Mouse (Mus musculus) intestine, embryonic 15.5 days (tissue): ENCODE data around the gene Kank4. TPM values are rescaled to one million over a fixed set of nuclear protein-coding genes. Genes with fewer than 3 reads are reported as not detected.

ENCODE experiments used
- ATAC-seq: fragments of 200-750 bp; cut with Nextera tagmentation; 2 replicates; pipeline ENCODE4 v1.8.0; 2017; ENCODE audit warnings: moderate TSS enrichment, moderate library complexity
- H3K27ac ChIP-seq: fragments of 300-500 bp; sonication (generic); 2 replicates; pipeline ENCODE4 v1.5.1; 2015; ENCODE audit warnings: mild to moderate bottlenecking, inconsistent platforms
- H3K27me3 ChIP-seq: fragments of 300-500 bp; sonication (generic); replicated peaks from 2 replicates; pipeline ENCODE4 v1.6.1; 2015; ENCODE audit warnings: inconsistent platforms
- H3K36me3 ChIP-seq: fragments of 300-500 bp; sonication (generic); 2 replicates; pipeline ENCODE4 v1.6.1; 2015; ENCODE audit warnings: inconsistent platforms
- H3K4me1 ChIP-seq: fragments of 300-500 bp; sonication (generic); replicated peaks from 2 replicates; pipeline ENCODE4 v1.6.1; 2015; ENCODE audit warnings: inconsistent platforms
- H3K4me2 ChIP-seq: fragments of 300-500 bp; sonication (generic); replicated peaks from 2 replicates; pipeline ENCODE4 v1.6.1; 2015; ENCODE audit warnings: mild to moderate bottlenecking, inconsistent platforms
- H3K4me3 ChIP-seq: fragments of 300-500 bp; sonication (generic); replicated peaks from 2 replicates; pipeline ENCODE4 v1.5.1; 2015; ENCODE audit warnings: inconsistent platforms
- H3K9ac ChIP-seq: fragments of 300-500 bp; sonication (generic); 2 replicates; pipeline ENCODE4 v1.6.1; 2015; ENCODE audit warnings: inconsistent platforms
- H3K9me3 ChIP-seq: fragments of 300-500 bp; sonication (generic); 2 replicates; pipeline ENCODE4 v1.6.1; 2016; ENCODE audit warnings: inconsistent platforms
- WGBS: fragments of 180-500 bp; shearing (Covaris S2); methylation state at CpG from one replicate; pipeline ENCODE4 v1.1.7; 2015; 5-methylcytosine and 5-hydroxymethylcytosine counted together
- polyA plus RNA-seq: library from polyadenylated mRNA; unstranded; fragments of >200 nt; fragmentation: Nextera tagmentation; extraction: Ambion mirVana; gene quantifications from 2 replicates; pipeline ENCODE4 v1.2.1, GENCODE M21; 2015

Kank4 gene
- polyA plus RNA-seq, 1 experiment from 2014 or later: 1.4 TPM

GRCm38 (mm10) chr4:98823047-98823446 is 5.7 kb upstream of the Kank4 start:
- ATAC-seq: no peak
- H3K9me3 ChIP-seq: no peaks in the 10 kb centered on the region
- WGBS: 79% methylated on average over 3 of the region's 3 CpGs
- no peaks in the 10 kb centered on the region for H3K36me3 ChIP-seq
- no peak overlapping the region for H3K9ac ChIP-seq
- H3K4me1 ChIP-seq: peaks cover 5% of the 10 kb centered on the region
- no peaks in the 10 kb centered on the region for H3K27me3 ChIP-seq
- no peak overlapping the region for H3K27ac ChIP-seq
- no peak overlapping the region for H3K4me3 ChIP-seq
- H3K4me2 ChIP-seq: no peak overlapping the region

- 59% methylated on average over 3 of the region's 3 CpGs for WGBS
- H3K4me3 ChIP-seq: no peak overlapping the region
- H3K4me2 ChIP-seq: no peak overlapping the region
- no peaks in the 10 kb centered on the region for H3K27me3 ChIP-seq
- H3K4me1 ChIP-seq: peaks cover 8% of the 10 kb centered on the region
- H3K9ac ChIP-seq: no peak overlapping the region
- no peaks in the 10 kb centered on the region for H3K36me3 ChIP-seq
- no peaks in the 10 kb centered on the region for H3K9me3 ChIP-seq
- no peak overlapping the region for H3K27ac ChIP-seq
- ATAC-seq: no peak
Measured at GRCm38 (mm10) chr4:98822478-98822877, 5.1 kb upstream of the Kank4 start.

GRCm38 (mm10) chr4:98819216-98819755 is 1.9 kb upstream of the Kank4 start:
- no peak overlapping the region for H3K4me2 ChIP-seq
- H3K27me3 ChIP-seq: peaks cover 8% of the 10 kb centered on the region; the same call in 1 of the 2 replicates
- H3K9ac ChIP-seq: no peak overlapping the region
- peaks cover 11% of the 10 kb centered on the region for H3K4me1 ChIP-seq
- no peaks in the 10 kb centered on the region for H3K9me3 ChIP-seq
- ATAC-seq: no peak
- no peaks in the 10 kb centered on the region for H3K36me3 ChIP-seq
- H3K27ac ChIP-seq: no peak overlapping the region
- WGBS: 72% methylated on average over 10 of the region's 10 CpGs
- no peak overlapping the region for H3K4me3 ChIP-seq

GRCm38 (mm10) chr4:98816807-98817183 is 542 bp downstream of the Kank4 start:
- Histone ChIP-seq H3K36me3 (no peaks in the 10 kb centered on the region), H3K9ac (peak overlapping the region; percentile 67), H3K4me2 (peak overlapping the region; percentile 97), H3K4me3 (peak overlapping the region; percentile 78), H3K4me1 (peaks cover 11% of the 10 kb centered on the region), H3K9me3 (no peaks in the 10 kb centered on the region), H3K27me3 (peaks cover 8% of the 10 kb centered on the region; the same call in 1 of the 2 replicates), H3K27ac (no peak overlapping the region)
- WGBS: 2% methylated on average over 14 of the region's 14 CpGs
- ATAC-seq: no peak

- no peak overlapping the region for H3K4me3 ChIP-seq
- H3K9ac ChIP-seq: no peak overlapping the region
- no peaks in the 10 kb centered on the region for H3K27me3 ChIP-seq
- no peak overlapping the region for H3K4me2 ChIP-seq
- ATAC-seq: no peak
- no peaks in the 10 kb centered on the region for H3K36me3 ChIP-seq
- no peaks in the 10 kb centered on the region for H3K4me1 ChIP-seq
- 77% methylated on average over 9 of the region's 9 CpGs for WGBS
- no peaks in the 10 kb centered on the region for H3K9me3 ChIP-seq
- no peak overlapping the region for H3K27ac ChIP-seq
Measured at GRCm38 (mm10) chr4:98806306-98806705, 11.0 kb downstream of the Kank4 start.

GRCm38 (mm10) chr4:98805291-98806048 is 11.9 kb downstream of the Kank4 start:
- H3K27me3 ChIP-seq: no peaks in the 10 kb centered on the region
- no peak overlapping the region for H3K9ac ChIP-seq
- no peak overlapping the region for H3K4me2 ChIP-seq
- no peaks in the 10 kb centered on the region for H3K4me1 ChIP-seq
- 60% methylated on average over 12 of the region's 12 CpGs for WGBS
- no peak overlapping the region for H3K27ac ChIP-seq
- no peak overlapping the region for H3K4me3 ChIP-seq
- H3K9me3 ChIP-seq: no peaks in the 10 kb centered on the region
- ATAC-seq: no peak
- H3K36me3 ChIP-seq: no peaks in the 10 kb centered on the region

- Histone ChIP-seq H3K4me1 (no peaks in the 10 kb centered on the region), H3K4me3 (no peak overlapping the region), H3K27me3 (no peaks in the 10 kb centered on the region), H3K9me3 (no peaks in the 10 kb centered on the region), H3K36me3 (no peaks in the 10 kb centered on the region), H3K27ac (no peak overlapping the region), H3K4me2 (no peak overlapping the region), H3K9ac (no peak overlapping the region)
- WGBS: 77% methylated on average over 7 of the region's 7 CpGs
- no peak for ATAC-seq
Measured at GRCm38 (mm10) chr4:98804476-98805134, 12.7 kb downstream of the Kank4 start.

- Histone ChIP-seq H3K9me3 (no peaks in the 10 kb centered on the region), H3K4me3 (no peak overlapping the region), H3K36me3 (no peaks in the 10 kb centered on the region), H3K4me2 (no peak overlapping the region), H3K27ac (no peak overlapping the region), H3K9ac (no peak overlapping the region), H3K27me3 (no peaks in the 10 kb centered on the region), H3K4me1 (peaks cover 3% of the 10 kb centered on the region; the same call in 1 of the 2 replicates)
- no peak for ATAC-seq
- 91% methylated on average over 11 of the region's 11 CpGs for WGBS
Measured at GRCm38 (mm10) chr4:98801775-98802174, 15.6 kb downstream of the Kank4 start.

- ATAC-seq: no peak
Measured at GRCm38 (mm10) chr4:98800824-98801223, 16.5 kb downstream of the Kank4 start.

GRCm38 (mm10) chr4:98796591-98797341 is 20.6 kb downstream of the Kank4 start:
- Histone ChIP-seq H3K4me1 (peaks cover 10% of the 10 kb centered on the region; the same call in 1 of the 2 replicates), H3K36me3 (no peaks in the 10 kb centered on the region), H3K9me3 (no peaks in the 10 kb centered on the region), H3K9ac (no peak overlapping the region), H3K4me2 (0 out of 2 replicates have a peak overlapping the region, but pooled peaks have one; percentile 11), H3K27ac (peak overlapping the region; percentile 57), H3K27me3 (no peaks in the 10 kb centered on the region), H3K4me3 (no peak overlapping the region)
- 50% methylated on average over 11 of the region's 11 CpGs for WGBS
- peak; percentile 59; the same call in 1 of the 2 replicates for ATAC-seq

More at GRCm38 (mm10) chr4:98800824-98801223, 16.5 kb downstream of the Kank4 start:
- H3K27me3 ChIP-seq: no peaks in the 10 kb centered on the region
- WGBS: 83% methylated on average over 8 of the region's 8 CpGs
- no peak overlapping the region for H3K4me3 ChIP-seq
- no peaks in the 10 kb centered on the region for H3K9me3 ChIP-seq
- no peak overlapping the region for H3K4me2 ChIP-seq
- no peaks in the 10 kb centered on the region for H3K36me3 ChIP-seq
- no peak overlapping the region for H3K9ac ChIP-seq
- no peak overlapping the region for H3K27ac ChIP-seq
- H3K4me1 ChIP-seq: peaks cover 10% of the 10 kb centered on the region; the same call in 1 of the 2 replicates

- no peaks in the 10 kb centered on the region for H3K9me3 ChIP-seq
- no peak overlapping the region for H3K4me3 ChIP-seq
- H3K27ac ChIP-seq: no peak overlapping the region
- H3K36me3 ChIP-seq: no peaks in the 10 kb centered on the region
- H3K27me3 ChIP-seq: no peaks in the 10 kb centered on the region
- H3K9ac ChIP-seq: no peak overlapping the region
- peaks cover 10% of the 10 kb centered on the region; the same call in 1 of the 2 replicates for H3K4me1 ChIP-seq
- WGBS: 75% methylated on average over 2 of the region's 2 CpGs
- no peak overlapping the region for H3K4me2 ChIP-seq
- no peak for ATAC-seq
Measured at GRCm38 (mm10) chr4:98795241-98795640, 22.1 kb downstream of the Kank4 start.

- ATAC-seq: no peak
- no peaks in the 10 kb centered on the region for H3K36me3 ChIP-seq
- peaks cover 13% of the 10 kb centered on the region; the same call in 1 of the 2 replicates for H3K4me1 ChIP-seq
- H3K9me3 ChIP-seq: no peaks in the 10 kb centered on the region
- no peak overlapping the region for H3K27ac ChIP-seq
- no peak overlapping the region for H3K4me3 ChIP-seq
- 93% methylated on average over 9 of the region's 9 CpGs for WGBS
- H3K27me3 ChIP-seq: no peaks in the 10 kb centered on the region
- no peak overlapping the region for H3K4me2 ChIP-seq
- H3K9ac ChIP-seq: no peak overlapping the region
Measured at GRCm38 (mm10) chr4:98793486-98793885, 23.9 kb downstream of the Kank4 start.
